Mouse (Mus musculus): ENCODE measurements around the gene Bcl2l2. TPM values are rescaled to one million over a fixed set of nuclear protein-coding genes. Genes with fewer than 3 reads are reported as not detected.
A peak's percentile ranks its signal among the peaks of the same experiment; 100 is the strongest.

Bcl2l2 gene
- total RNA-seq, 1 experiment = 7.7 TPM

DNA sequence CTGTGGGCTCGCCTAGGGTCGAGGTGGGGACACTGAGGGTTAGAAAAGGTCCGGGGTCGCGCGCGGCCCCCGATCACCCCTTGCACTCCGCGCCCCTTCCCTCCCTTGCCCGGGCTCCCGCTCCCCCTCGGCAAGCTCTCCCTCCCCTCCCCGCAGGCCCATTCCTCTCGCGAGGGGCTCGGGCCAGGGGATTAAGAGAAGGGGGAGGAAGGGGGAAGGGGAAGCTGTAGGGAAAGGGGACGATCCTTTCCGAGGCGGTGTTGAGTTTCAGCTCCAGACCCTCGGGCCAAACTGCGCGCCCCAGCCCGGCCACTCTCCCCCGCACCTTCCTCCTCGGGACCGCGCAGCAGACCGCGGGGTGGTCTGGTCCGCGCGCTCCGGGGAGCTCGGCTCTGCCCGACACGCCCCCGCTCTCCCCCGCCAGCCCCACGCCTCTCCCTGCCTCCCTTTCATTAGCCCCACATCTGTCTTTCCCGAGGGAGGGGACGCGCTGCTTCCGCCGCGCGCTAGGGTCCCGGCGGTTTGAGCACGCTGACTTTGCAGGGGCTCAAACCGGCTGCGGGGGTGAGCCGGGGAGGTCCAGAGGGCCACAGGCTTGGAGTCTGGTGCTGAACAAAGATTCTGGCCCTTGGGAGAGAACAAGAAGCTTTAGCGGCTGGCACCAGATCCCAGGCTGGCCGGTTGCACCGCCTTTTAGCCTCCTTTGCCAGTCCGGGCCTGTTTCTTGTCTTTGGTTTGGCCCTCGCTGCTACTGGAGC lies 43.4 kb downstream of the Bcl2l2 start:
- no peaks in the 10 kb centered on the region for H3K9me3 ChIP-seq (ENCODE audit: control insufficient read depth, insufficient read depth, low read depth, low read length)
- H3K9ac ChIP-seq (ENCODE audit: insufficient read depth, low read depth, low read length, poor library complexity, severe bottlenecking) = peak overlapping the region; percentile 90
- no peak for TF ChIP-seq MAFK (IDR thresholded peaks at IDR 0.05; ENCODE audit: insufficient read depth, low read depth, low read length)
- TF ChIP-seq CHD2 (IDR thresholded peaks at IDR 0.05; ENCODE audit: low read depth, low read length) = peak; percentile 87
- H3K4me1 ChIP-seq (ENCODE audit: control insufficient read depth in 2 of 2, insufficient read depth in 2 of 2, low read length in 2 of 2, poor library complexity in 1 of 2) = peaks cover 13 to 19% of the 10 kb centered on the region in 2 experiments; a peak in 3 of 4 replicates
- peak overlapping the region; percentile 81 to 83 for H3K4me3 ChIP-seq (ENCODE audit: insufficient read depth in 1 of 2, low read depth in 1 of 2, low read length in 2 of 2, poor library complexity in 1 of 2, severe bottlenecking in 1 of 2)
- H3K27ac ChIP-seq (ENCODE audit: insufficient read depth, low read depth, low read length, poor library complexity, severe bottlenecking) = peak overlapping the region; percentile 70
- peak; percentile 70 for DNase-seq (ENCODE audit: low read depth, low spot score)
- in situ Hi-C loops (cut with MboI; ENCODE audit: low sequenced_read_pairs in 2 of 2, unreplicated experiment in 2 of 2) = no loop called here
- H3K36me3 ChIP-seq (ENCODE audit: control insufficient read depth, insufficient read depth, low read length, poor library complexity, severe bottlenecking) = peaks cover 6% of the 10 kb centered on the region; the same call in 1 of the 2 replicates

DNA sequence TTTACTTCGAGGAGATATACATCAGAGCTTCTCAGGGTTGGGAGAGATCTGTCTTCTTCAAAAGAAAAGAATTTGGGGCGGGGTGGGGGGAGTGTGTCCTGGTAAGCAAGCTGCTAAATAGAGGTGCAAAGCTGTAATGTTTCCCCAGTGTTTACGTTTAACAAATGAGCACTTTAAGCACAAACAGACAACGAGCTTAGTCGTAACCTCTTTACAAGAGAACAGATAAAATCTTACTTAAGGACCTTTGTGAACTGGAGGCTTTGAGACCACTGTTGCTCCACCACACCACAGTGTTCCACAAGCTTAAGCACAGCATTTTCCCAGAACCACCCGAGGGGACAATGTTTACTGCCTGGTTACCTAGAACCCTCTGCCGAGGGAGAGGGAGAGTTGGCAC lies 44.1 kb downstream of the Bcl2l2 start:
- Histone ChIP-seq H3K4me1 (ENCODE audit: control insufficient read depth in 2 of 2, insufficient read depth in 2 of 2, low read length in 2 of 2, poor library complexity in 1 of 2) (peaks cover 13 to 19% of the 10 kb centered on the region in 2 experiments; a peak in 3 of 4 replicates), H3K36me3 (ENCODE audit: control insufficient read depth, insufficient read depth, low read length, poor library complexity, severe bottlenecking) (peaks cover 3% of the 10 kb centered on the region; the same call in 1 of the 2 replicates), H3K9ac (ENCODE audit: insufficient read depth, low read depth, low read length, poor library complexity, severe bottlenecking) (peak overlapping the region; percentile 90; the same call in 1 of the 2 replicates), H3K27ac (ENCODE audit: insufficient read depth, low read depth, low read length, poor library complexity, severe bottlenecking) (peak overlapping the region; percentile 70; the same call in 1 of the 2 replicates), H3K9me3 (ENCODE audit: control insufficient read depth, insufficient read depth, low read depth, low read length) (no peaks in the 10 kb centered on the region), H3K4me3 (ENCODE audit: insufficient read depth in 1 of 2, low read depth in 1 of 2, low read length in 2 of 2, poor library complexity in 1 of 2, severe bottlenecking in 1 of 2) (peak overlapping the region; percentile 81 to 83)
- no peak for DNase-seq (ENCODE audit: low read depth, low spot score)
- in situ Hi-C loops (cut with MboI; ENCODE audit: low sequenced_read_pairs in 2 of 2, unreplicated experiment in 2 of 2) = no loop called here
- no peak for TF ChIP-seq MAFK (IDR thresholded peaks at IDR 0.05; ENCODE audit: insufficient read depth, low read depth, low read length)
- TF ChIP-seq ZNF384 (IDR thresholded peaks at IDR 0.05; ENCODE audit: low read depth, low read length) = no peak
- no peak for TF ChIP-seq CHD2 (IDR thresholded peaks at IDR 0.05; ENCODE audit: low read depth, low read length)

DNA sequence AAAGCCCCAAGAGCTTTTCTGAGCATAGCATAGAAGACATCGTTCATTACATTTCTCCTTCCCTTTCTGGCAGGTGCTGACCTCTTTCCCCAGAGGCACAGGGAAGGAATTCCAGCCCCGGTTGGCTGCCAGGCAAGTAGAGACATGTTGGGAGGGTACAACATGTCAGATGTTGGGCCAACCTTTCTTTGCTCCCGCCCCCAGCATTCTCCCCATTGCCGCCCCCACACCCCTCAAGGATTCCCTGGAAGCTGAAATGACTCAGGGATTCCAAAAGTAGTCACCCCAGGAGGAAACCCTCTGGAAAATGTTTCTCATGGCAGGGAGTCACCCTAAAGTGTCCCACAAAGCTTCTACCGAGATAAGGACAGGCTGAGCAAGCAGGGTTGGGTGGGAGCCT lies 46.6 kb downstream of the Bcl2l2 start:
- TF ChIP-seq HCFC1 (IDR thresholded peaks at IDR 0.05; ENCODE audit: borderline replicate concordance, insufficient read depth, low read length) (no peak), CHD2 (IDR thresholded peaks at IDR 0.05; ENCODE audit: low read depth, low read length) (no peak), ZNF384 (IDR thresholded peaks at IDR 0.05; ENCODE audit: low read depth, low read length) (no peak), ZC3H11A (IDR thresholded peaks at IDR 0.05; ENCODE audit: borderline replicate concordance, low read depth, low read length) (no peak), MAFK (IDR thresholded peaks at IDR 0.05; ENCODE audit: insufficient read depth, low read depth, low read length) (no peak)
- in situ Hi-C loops (cut with MboI; ENCODE audit: low sequenced_read_pairs in 2 of 2, unreplicated experiment in 2 of 2) = no loop called here
- Histone ChIP-seq H3K27ac (ENCODE audit: insufficient read depth, low read depth, low read length, poor library complexity, severe bottlenecking) (peak overlapping the region; percentile 58), H3K9ac (ENCODE audit: insufficient read depth, low read depth, low read length, poor library complexity, severe bottlenecking) (no peak overlapping the region), H3K4me3 (ENCODE audit: insufficient read depth in 1 of 2, low read depth in 1 of 2, low read length in 2 of 2, poor library complexity in 1 of 2, severe bottlenecking in 1 of 2) (no peak overlapping the region), H3K9me3 (ENCODE audit: control insufficient read depth, insufficient read depth, low read depth, low read length) (no peaks in the 10 kb centered on the region), H3K4me1 (ENCODE audit: control insufficient read depth in 2 of 2, insufficient read depth in 2 of 2, low read length in 2 of 2, poor library complexity in 1 of 2) (peaks cover 10 to 21% of the 10 kb centered on the region in 2 experiments; a peak in 3 of 4 replicates), H3K36me3 (ENCODE audit: control insufficient read depth, insufficient read depth, low read length, poor library complexity, severe bottlenecking) (no peaks in the 10 kb centered on the region)
- DNase-seq (ENCODE audit: low read depth, low spot score) = no peak

DNA sequence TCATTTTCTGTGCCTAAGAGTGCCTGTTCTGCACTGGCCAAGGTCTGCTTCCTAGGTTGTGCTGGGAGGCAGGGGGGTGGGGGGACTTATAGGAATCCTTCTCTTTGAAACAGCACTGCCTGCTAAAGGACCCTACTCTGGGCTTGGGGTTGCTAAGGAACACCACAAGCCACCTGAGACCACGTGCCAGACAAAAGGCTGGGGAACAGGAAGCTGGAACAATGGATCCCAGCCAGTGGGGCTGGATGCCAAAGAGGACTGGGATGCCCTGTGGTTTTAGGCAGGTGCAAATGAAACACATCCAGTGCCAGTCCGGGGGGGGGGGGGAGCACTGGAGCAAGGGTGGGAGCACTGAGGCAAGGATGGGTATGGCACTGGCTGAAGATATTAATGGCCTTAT lies 47.3 kb downstream of the Bcl2l2 start:
- peaks cover 10 to 23% of the 10 kb centered on the region in 2 experiments; a peak in 3 of 4 replicates for H3K4me1 ChIP-seq (ENCODE audit: control insufficient read depth in 2 of 2, insufficient read depth in 2 of 2, low read length in 2 of 2, poor library complexity in 1 of 2)
- DNase-seq (ENCODE audit: low read depth, low spot score) = no peak
- H3K9ac ChIP-seq (ENCODE audit: insufficient read depth, low read depth, low read length, poor library complexity, severe bottlenecking) = no peak overlapping the region
- H3K9me3 ChIP-seq (ENCODE audit: control insufficient read depth, insufficient read depth, low read depth, low read length) = no peaks in the 10 kb centered on the region
- no peaks in the 10 kb centered on the region for H3K36me3 ChIP-seq (ENCODE audit: control insufficient read depth, insufficient read depth, low read length, poor library complexity, severe bottlenecking)
- TF ChIP-seq CHD2 (IDR thresholded peaks at IDR 0.05; ENCODE audit: low read depth, low read length) (no peak), MAFK (IDR thresholded peaks at IDR 0.05; ENCODE audit: insufficient read depth, low read depth, low read length) (no peak), ZC3H11A (IDR thresholded peaks at IDR 0.05; ENCODE audit: borderline replicate concordance, low read depth, low read length) (no peak), HCFC1 (IDR thresholded peaks at IDR 0.05; ENCODE audit: borderline replicate concordance, insufficient read depth, low read length) (no peak), ZNF384 (IDR thresholded peaks at IDR 0.05; ENCODE audit: low read depth, low read length) (no peak)
- H3K27ac ChIP-seq (ENCODE audit: insufficient read depth, low read depth, low read length, poor library complexity, severe bottlenecking) = peak overlapping the region; percentile 58; the same call in 1 of the 2 replicates
- in situ Hi-C loops (cut with MboI; ENCODE audit: low sequenced_read_pairs in 2 of 2, unreplicated experiment in 2 of 2) = no loop called here
- no peak overlapping the region for H3K4me3 ChIP-seq (ENCODE audit: insufficient read depth in 1 of 2, low read depth in 1 of 2, low read length in 2 of 2, poor library complexity in 1 of 2, severe bottlenecking in 1 of 2)

Measured in ES-E14 (cell line).